Mouse (Mus musculus) bone marrow macrophage, adult 2 months (primary cell): Measurements from ENCODE around the gene Hoxd3. TPM values are rescaled to one million over a fixed set of nuclear protein-coding genes. Genes with fewer than 3 reads are reported as not detected.
A peak's percentile ranks its signal among the peaks of the same experiment; 100 is the strongest.

ENCODE experiments used
- H3K27ac ChIP-seq: 2 replicates; pipeline ENCODE4 v1.5.1; 2012; ENCODE audit warnings: low read depth, low read length; ENCODE audit not compliant: insufficient read depth
- H3K4me1 ChIP-seq: 2 replicates; pipeline ENCODE4 v1.6.1; 2012; ENCODE audit warnings: low read length; ENCODE audit not compliant: control insufficient read depth, insufficient read depth
- H3K4me3 ChIP-seq: 2 replicates; pipeline ENCODE4 v1.5.1; 2012; ENCODE audit warnings: mild to moderate bottlenecking, low read length, moderate library complexity; ENCODE audit not compliant: insufficient read depth
- CTCF ChIP-seq: IDR thresholded peaks from 2 replicates; pipeline ENCODE4 v1.5.1; 2012; ENCODE audit warnings: low read depth, mild to moderate bottlenecking, low read length, moderate library complexity
- POLR2A ChIP-seq: IDR thresholded peaks from 2 replicates; pipeline ENCODE4 v1.6.1; 2012; ENCODE audit warnings: mild to moderate bottlenecking, low read depth, low read length, borderline replicate concordance
- polyA plus RNA-seq: library from polyadenylated mRNA; stranded (reverse); fragments of >200 nt; gene quantifications from 2 replicates; pipeline ENCODE4 v1.2.4, GENCODE M21; 2012; ENCODE audit not compliant: missing spikeins, insufficient read depth, insufficient read length

Gene Hoxd3
- polyA plus RNA-seq, 1 experiment: not detected

DNA sequence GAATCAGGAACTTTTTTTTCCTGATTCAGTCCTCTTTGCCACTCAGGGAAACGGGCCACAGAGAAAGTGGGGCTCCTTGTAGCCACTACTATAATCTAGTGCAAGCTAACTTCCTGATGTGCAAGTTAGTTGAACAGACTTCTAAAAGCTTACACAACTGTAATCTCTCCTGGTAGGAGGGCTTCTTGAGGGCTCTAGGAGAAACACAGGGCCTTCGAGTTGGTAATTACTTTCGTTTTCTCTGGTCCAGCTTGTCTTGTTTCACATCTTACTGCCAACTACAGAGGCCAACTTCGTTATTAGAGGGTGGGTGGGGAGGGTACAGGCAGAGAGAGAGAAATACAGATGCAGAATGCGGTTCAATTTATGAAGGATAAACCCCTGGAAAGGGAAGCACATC lies 39.9 kb upstream of the Hoxd3 start:
- TF ChIP-seq CTCF: no peak
- no peak for TF ChIP-seq POLR2A
- Histone ChIP-seq H3K27ac (no peak overlapping the region), H3K4me3 (no peak overlapping the region), H3K4me1 (0 out of 2 replicates have a peak, but pooled peaks cover 2% of the 10 kb centered on the region)

DNA sequence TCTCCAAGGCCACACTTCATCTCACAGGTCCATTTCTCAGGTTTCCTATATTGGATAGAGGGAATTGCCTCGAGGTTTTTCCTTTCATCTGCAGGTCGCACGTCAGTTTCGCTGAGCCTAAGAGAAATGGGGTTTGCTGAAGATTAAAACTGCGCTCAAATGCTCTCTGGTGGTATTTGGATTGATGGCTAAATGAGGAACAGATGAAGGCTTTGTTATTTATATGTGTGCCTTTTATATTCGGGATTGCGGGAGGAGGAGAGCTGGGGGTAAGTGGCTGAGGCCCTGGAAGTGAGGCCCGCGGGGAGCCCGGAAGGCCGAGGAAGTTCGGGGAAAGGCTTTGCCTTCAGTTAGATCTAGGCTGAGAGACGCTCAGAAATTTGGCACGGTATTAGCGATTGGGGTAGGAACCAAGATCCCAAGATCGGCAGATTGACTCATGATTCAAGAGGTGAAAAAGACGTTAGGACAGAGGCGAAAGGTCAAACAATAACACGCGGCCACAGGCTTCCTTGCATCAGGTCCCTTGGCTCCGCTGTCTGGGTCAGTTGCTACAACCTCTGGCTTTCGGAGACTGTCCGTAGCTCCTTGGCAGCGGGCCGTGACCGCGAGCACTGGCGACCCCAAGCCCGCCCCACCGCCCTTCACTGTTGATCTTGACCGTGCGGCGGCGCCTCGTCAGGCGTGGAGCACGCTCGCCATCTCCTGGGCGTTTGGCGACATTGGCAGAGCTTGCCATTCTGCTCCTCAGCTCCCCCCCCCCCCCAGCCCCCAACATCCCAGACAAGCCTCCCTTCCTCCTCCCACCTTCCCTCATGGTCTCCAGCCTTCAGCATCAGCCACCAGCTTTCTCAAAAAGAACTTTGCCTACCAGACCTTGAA lies 39.0 kb upstream of the Hoxd3 start:
- Histone ChIP-seq H3K27ac (no peak overlapping the region), H3K4me1 (0 out of 2 replicates have a peak, but pooled peaks cover 2% of the 10 kb centered on the region), H3K4me3 (peak overlapping the region; percentile 51)
- TF ChIP-seq POLR2A: no peak
- TF ChIP-seq CTCF: peak; percentile 31; the same call in 1 of the 2 replicates

DNA sequence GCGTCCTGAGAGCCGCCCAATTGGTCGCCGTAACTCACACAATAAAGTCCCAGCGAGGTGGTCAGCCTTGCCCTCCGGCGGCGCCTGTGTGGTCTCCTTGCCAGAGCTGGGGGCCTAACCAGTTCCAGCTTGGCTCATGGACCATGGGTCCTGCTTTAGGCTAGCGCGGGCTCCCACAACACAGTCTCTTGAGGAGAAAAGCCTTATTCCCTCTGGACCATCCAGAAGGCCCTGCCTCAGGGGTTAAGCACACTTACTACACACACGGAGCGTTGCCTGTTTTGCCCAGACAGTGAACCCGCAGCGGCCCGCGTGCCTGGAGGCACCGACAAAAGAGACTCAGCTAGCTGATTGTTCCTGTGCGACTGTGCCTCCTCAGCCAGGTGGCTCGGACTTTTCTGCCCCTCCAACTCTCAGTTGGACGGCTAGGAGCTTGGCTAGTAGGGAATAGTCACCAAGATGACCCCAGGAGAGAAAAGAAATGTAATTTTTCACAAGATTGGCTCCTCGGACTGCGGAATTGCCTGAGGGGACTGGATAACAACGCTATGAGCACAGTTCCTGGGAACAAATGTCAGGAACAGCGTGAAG lies 37.8 kb upstream of the Hoxd3 start:
- TF ChIP-seq POLR2A (no peak), CTCF (no peak)
- no peak overlapping the region for H3K27ac ChIP-seq
- H3K4me3 ChIP-seq: no peak overlapping the region
- 0 out of 2 replicates have a peak, but pooled peaks cover 2% of the 10 kb centered on the region for H3K4me1 ChIP-seq

DNA sequence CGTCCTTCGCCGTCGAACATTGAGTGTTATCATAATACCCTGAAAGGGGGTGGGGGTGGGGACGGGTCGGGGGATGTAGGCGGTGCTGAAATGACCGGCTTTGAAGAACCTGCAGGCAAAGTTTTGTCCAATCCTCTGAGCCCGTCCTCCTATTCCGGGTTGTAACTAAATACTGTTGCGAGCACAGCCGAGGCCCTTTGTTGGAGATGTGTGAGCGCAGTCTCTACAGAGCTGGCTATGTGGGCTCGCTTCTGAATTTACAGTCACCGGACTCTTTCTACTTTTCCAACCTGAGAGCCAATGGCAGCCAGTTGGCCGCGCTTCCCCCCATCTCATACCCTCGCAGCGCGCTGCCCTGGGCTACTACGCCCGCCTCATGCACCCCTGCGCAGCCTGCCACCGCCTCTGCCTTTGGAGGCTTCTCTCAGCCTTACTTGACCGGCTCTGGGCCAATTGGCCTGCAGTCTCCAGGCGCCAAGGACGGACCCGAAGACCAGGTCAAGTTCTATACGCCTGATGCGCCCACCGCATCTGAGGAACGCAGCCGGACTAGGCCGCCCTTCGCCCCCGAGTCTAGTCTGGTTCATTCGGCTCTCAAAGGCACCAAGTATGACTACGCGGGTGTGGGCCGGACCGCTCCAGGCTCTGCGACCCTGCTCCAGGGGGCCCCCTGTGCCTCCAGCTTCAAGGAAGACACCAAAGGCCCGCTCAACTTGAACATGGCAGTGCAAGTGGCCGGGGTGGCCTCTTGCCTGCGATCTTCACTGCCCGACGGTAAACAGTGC lies 36.7 kb upstream of the Hoxd3 start, which contains the start of gene Hoxd12:
Gene Hoxd12 (plus strand): TSS at position 133 of the 785 bp plus-strand sequence.
- H3K4me1 ChIP-seq: 0 out of 2 replicates have a peak, but pooled peaks cover 2% of the 10 kb centered on the region
- H3K4me3 ChIP-seq: no peak within 1 kb of the TSS
- H3K27ac ChIP-seq: no peak within 1 kb of the TSS
- no peak for TF ChIP-seq POLR2A
- no peak for TF ChIP-seq CTCF

DNA sequence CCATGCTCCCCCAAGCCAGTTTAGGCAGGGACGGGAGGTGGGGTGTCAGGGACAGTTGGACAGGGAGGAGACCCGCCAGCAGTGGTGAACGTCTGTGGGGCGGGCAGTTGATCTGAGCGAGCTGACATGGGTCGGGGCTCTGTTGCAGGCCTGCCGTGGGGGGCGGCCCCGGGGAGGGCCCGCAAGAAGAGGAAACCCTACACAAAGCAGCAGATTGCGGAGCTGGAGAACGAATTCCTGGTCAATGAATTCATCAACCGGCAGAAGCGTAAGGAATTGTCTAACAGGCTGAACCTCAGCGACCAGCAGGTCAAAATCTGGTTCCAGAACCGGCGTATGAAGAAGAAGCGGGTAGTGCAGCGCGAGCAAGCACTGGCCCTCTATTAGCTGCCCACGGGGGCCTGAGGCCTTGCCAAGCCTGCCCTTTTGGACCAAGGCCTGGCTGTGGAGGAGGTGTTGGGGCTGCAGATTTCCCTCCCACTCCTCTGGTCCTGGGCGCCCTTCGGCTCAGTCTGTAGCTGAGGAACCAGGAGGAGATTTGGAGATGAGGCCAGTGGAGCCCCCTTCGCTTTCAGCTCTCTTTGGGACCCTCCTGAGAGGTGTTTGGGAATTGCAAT lies 36.0 kb upstream of the Hoxd3 start:
- TF ChIP-seq CTCF (no peak), POLR2A (no peak)
- H3K27ac ChIP-seq: no peak overlapping the region
- 0 out of 2 replicates have a peak, but pooled peaks cover 2% of the 10 kb centered on the region for H3K4me1 ChIP-seq
- H3K4me3 ChIP-seq: no peak overlapping the region

DNA sequence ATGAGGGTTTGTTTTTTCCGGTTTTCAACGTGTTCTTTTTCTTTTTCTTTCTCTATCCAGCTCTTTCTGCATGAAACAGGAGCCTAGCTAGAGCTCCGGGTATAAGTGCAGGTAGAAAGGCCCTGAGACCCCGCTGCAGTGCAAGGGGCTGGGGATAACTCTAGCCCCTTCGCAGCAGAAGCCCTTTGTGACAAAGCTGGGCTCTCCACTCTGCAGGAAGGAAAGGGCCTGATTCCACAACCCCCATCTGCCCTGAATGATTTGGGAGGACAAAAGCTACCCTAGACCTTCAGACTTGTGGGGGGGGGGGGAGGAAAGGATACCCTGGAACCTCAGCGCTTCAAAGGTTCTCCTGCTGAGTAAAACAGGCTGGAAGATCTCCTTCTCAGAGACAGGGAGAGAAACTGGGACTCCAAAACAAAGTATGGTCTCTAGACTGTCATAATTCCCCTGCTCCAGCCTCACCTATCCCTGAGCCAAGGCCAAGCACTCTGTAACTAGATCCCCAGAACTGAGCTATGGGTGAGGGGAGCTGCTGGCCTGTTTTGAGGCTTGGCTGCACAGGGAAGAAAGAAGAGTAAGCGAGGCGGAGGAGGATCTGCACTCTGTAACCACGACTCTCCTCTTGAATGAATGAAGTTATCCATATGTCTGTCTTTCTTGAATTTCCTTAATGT lies 35.2 kb upstream of the Hoxd3 start:
- H3K4me1 ChIP-seq: 0 out of 2 replicates have a peak, but pooled peaks cover 2% of the 10 kb centered on the region
- TF ChIP-seq POLR2A: no peak
- TF ChIP-seq CTCF: no peak
- no peak overlapping the region for H3K4me3 ChIP-seq
- no peak overlapping the region for H3K27ac ChIP-seq

DNA sequence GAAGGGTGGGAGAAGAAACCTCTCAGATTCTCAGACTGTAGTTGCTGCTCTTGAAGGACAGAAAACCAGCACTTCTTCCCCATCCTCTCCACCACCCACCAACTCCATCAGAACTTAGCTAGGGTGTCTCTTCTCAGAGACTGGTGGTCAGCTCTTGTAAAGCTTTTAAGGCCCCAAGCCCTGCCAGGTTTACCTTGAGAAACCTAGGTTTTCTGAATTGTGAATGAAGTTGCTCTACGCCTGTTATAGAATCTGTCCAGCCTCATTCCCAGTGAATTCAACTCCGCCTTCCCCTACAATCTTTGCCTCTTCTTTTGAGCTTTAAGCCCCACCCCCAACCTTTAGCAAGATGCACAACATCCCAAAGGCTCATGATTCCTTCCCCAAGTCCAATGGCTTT lies 34.6 kb upstream of the Hoxd3 start:
- no peak overlapping the region for H3K4me3 ChIP-seq
- no peak overlapping the region for H3K27ac ChIP-seq
- TF ChIP-seq CTCF (no peak), POLR2A (no peak)
- H3K4me1 ChIP-seq: 0 out of 2 replicates have a peak, but pooled peaks cover 2% of the 10 kb centered on the region

DNA sequence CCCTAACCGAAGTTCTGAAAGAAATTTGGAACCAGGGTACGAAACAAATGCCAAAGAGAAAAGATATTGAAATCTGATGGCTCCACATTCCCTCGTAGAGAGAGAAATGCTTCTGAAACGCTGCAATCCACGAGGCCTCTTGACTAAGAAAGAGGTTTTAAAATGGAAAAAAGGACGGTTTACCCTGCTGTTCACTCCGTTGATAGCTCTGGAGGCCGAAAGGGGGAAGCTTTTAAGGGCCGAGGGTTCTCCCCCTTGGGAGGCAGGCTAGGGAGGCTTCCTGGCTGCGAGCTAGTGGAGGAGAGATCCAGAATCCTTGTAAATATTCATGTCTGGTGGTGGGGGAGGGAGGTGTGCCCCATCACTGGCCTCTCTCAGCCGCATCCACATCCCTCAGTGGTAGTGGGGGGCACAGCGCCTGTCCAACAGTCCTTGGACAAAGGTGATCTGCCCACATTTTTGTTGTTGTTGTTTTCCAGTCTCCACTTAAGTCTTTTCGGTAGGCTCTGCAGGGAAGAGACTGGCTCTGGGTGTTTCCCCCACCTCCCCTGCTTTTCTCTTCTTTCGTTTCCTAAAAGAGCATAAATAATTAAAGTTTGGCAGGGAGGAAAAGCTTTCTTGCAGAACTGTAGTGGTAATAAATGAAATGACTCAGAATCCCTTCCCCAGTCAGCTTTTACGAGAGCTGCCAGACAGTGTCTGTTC lies 32.7 kb upstream of the Hoxd3 start, which contains the start of gene Hoxd11:
Gene Hoxd11 (plus strand): TSS at position 667 of the 705 bp plus-strand sequence.
- Histone ChIP-seq H3K4me3 (no peak within 1 kb of the TSS), H3K4me1 (no peaks in the 10 kb centered on the region), H3K27ac (no peak within 1 kb of the TSS)
- no peak for TF ChIP-seq CTCF
- TF ChIP-seq POLR2A: no peak

DNA sequence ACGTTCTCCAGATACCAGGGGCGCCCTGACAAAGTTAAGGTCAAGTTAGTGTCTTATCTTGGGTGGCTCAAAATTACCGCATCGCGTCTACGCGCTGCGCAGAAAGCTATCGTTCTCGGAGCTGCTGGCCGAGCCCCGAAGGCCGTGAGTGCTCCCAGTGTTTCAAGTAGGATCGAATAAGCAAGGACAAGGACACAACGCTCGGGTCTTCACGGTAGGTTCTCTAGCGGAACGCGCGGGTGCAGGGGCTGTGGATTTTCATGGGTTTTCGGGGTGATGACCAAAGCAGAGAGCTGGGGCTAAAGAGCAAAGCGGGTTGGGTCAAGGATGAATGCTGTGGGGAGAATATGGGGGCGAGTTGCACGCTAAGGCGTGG lies 32.1 kb upstream of the Hoxd3 start:
- Histone ChIP-seq H3K27ac (no peak overlapping the region), H3K4me1 (no peaks in the 10 kb centered on the region), H3K4me3 (no peak overlapping the region)
- no peak for TF ChIP-seq POLR2A
- no peak for TF ChIP-seq CTCF
